Mouse (Mus musculus) liver (tissue): Measurements from ENCODE around the gene Gmppa.

ENCODE experiments used
- DNase-seq: peaks from one replicate; pipeline ENCODE4 v3.0.0-alpha.2; 2020; ENCODE audit warnings: mixed read lengths

Gmppa gene

GRCm38 (mm10) chr1:75490785-75491551 lies 55.2 kb downstream of the Gmppa start:
- DNase-seq: no peak

GRCm38 (mm10) chr1:75492579-75493170 lies 56.9 kb downstream of the Gmppa start:
- DNase-seq: no peak
